Mouse (Mus musculus): Measurements from ENCODE around the gene Hypk.
"Not testable (repeated sequence)": the region's sequence is repeated elsewhere in the genome, so short reads cannot be mapped to it uniquely, and the experiment has no call there.

Hypk gene

DNA sequence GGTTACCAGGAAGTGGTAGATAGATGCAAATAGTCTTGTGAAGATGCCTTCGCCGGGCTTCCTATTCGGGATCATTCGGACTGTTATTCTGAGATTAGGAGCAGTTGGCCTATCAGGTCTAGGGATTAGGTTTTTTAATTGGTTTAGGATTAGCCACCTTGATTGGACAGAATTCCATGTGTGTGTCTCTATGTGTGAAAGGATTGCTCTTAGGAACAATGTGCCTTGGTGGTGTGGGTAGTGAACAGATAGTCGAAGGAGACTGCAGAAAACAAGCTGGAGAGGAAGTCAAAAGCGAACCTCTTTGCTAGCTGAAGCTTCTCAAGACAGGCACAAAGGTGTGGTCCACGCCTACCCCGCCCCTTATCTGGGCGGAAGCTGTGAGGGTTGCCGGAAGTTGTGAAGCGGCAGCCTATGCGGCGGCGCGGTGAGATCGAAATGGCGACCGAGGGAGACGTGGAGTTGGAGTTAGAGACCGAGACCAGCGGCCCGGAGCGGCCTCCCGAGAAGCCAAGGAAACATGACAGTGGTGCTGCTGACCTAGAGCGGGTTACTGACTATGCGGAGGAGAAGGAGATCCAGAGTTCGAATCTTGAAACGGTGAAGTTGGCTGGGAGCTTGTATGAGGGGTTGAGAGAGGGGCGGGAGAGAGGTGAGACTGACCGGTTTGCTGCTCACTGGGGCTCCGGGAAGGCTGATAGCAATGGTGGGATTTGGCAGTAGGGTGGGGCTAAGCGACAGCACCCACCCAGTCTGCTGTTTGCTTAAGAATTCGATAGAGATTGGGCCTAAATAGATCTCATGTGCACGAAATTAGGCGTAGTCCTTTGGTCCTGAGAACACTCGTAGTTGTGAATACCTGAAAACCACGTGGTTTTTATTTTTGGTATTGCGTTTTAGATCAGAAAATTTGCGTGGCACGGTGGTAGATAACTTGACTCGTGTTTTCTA lies 3.9 kb downstream of the Hypk start, which contains the start of gene Serinc4:
Gene Serinc4, minus strand, starts transcription at position 90 of the 951 bp plus-strand sequence.
- ChIA-PET POLR2A (interaction anchor here (0.5 to 5.0 kb wide), 40 partner anchors 8 to 1981 kb away, joined by 3 to 59 read pairs (median 4); partner anchors contain the start of genes Mfap1b (in 4 of the 4), Catsper2 (in 3 of the 4), Pdia3 (in 3 of the 4) and Serf2 (in 3 of the 4)), CTCF (interaction anchor here in 3 of 4 experiments (0.6 to 0.9 kb wide), 4 partner anchors 8 to 60 kb away, joined by 3 to 9 read pairs (median 3); partner anchors contain the start of gene Serf2 (in 1 of the 3))

DNA sequence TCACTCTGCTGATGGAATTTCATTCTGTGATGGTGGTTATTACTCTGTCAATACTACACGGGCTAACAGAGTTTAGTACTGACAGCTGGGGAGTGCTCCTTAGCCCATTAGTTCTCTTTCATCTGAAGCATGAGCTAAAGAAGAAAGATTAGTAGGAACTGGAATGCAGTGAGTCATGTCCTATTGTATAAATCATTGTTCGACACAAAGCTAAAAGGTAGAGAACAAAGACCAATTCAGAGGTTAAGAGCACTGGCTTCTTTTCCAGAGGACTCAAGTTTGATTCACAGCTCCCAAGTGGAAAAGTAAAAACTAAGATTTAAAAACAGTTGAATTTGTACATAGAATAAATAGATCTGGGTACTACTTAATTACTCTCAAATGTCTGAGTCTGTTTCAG lies 7.0 kb downstream of the Hypk start:
- POLR2A ChIA-PET = interaction anchor here in 2 of 4 experiments (0.6 to 5.0 kb wide), 5 partner anchors 11 to 496 kb away, joined by 3 to 59 read pairs (median 4); partner anchors contain the start of genes Catsper2 (in 1 of the 2), Ctdspl2 (in 1 of the 2), Mageb3 (in 1 of the 2) and Pdia3 (in 1 of the 2)
- CTCF ChIA-PET = interaction anchor here in 2 of 4 experiments (0.7 to 1.1 kb wide), 2 partner anchors 25 kb away, joined by 3 to 4 read pairs; no protein-coding TSS in a partner anchor

- CTCF ChIA-PET, POLR2A ChIA-PET: not testable (repeated sequence)
These were observed 15.9 kb downstream of the Hypk start for GRCm38 (mm10) chr2:121468982-121469381.

DNA sequence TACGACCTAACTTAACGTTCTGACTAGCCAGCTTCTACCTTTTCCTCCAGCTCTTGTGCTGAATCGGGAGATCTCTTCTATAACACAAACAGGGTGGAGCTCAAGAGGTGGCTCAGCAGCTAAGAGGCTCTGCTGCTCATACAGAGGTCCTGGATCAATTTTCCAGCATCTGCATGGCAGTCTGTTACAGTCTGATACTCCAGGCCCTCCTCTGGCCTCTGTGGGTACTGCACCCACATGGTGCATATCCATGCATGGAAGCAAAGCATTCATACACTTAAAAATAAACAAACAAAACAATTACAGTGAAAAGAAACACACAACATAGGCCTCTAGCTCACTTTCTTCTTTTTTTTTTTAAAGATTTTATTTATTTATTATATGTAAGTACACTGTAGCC lies 19.7 kb downstream of the Hypk start:
- ChIA-PET CTCF (interaction anchor here in 1 of 4 experiments (0.7 kb wide), 1 partner anchor 352 kb away, joined by 6 read pairs; no protein-coding TSS in a partner anchor), POLR2A (interaction anchor here in 1 of 4 experiments (0.7 to 2.4 kb wide), 6 partner anchors 14 to 75 kb away, joined by 3 to 17 read pairs (median 3); partner anchors contain the start of genes Serf2 and Serinc4)

- CTCF ChIA-PET = interaction anchor here in 2 of 4 experiments (0.6 to 1.3 kb wide), 4 partner anchors 10 to 47 kb away, joined by 3 to 7 read pairs (median 4); partner anchors contain the start of gene Serf2 (in 1 of the 2)
These were observed 20.4 kb downstream of the Hypk start, which contains the start of gene Mfap1b for GRCm38 (mm10) chr2:121473301-121474179. Gene Mfap1b (minus strand): TSS chr2:121474067.

DNA sequence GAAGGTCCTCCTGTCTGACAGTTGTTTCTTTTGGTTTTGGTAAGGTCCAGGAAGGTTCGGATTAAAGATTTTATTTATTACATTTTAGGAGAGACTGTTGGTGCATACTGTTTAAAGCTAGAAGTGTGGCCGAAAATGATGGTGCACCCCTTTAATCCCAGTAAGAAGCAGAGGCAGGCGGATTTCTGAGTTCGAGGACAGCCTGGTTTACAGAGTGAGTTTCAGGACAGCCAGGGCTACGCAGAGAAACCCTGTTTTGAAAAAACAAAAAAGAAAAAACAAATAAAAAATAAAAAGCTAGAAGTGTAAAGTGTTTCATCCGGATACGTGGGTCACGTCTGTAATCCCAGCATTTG lies 21.1 kb downstream of the Hypk start:
- CTCF ChIA-PET = interaction anchor here in 2 of 4 experiments (0.6 to 1.3 kb wide), 4 partner anchors 9 to 47 kb away, joined by 3 to 7 read pairs (median 4); partner anchors contain the start of gene Serf2 (in 1 of the 2)
- POLR2A ChIA-PET = interaction anchor here (0.6 to 2.4 kb wide), 46 partner anchors 9 to 1580 kb away, joined by 3 to 29 read pairs (median 4); partner anchors contain the start of genes Serf2 (in 4 of the 4), Catsper2 (in 3 of the 4), Pdia3 (in 3 of the 4) and Serinc4 (in 3 of the 4)

More at GRCm38 (mm10) chr2:121473301-121474179, 20.4 kb downstream of the Hypk start, which contains the start of gene Mfap1b:
- POLR2A ChIA-PET = interaction anchor here (0.6 to 2.4 kb wide), 45 partner anchors 9 to 812 kb away, joined by 3 to 29 read pairs (median 4); partner anchors contain the start of genes Serf2 (in 4 of the 4), Catsper2 (in 3 of the 4), Pdia3 (in 3 of the 4) and Serinc4 (in 3 of the 4)

DNA sequence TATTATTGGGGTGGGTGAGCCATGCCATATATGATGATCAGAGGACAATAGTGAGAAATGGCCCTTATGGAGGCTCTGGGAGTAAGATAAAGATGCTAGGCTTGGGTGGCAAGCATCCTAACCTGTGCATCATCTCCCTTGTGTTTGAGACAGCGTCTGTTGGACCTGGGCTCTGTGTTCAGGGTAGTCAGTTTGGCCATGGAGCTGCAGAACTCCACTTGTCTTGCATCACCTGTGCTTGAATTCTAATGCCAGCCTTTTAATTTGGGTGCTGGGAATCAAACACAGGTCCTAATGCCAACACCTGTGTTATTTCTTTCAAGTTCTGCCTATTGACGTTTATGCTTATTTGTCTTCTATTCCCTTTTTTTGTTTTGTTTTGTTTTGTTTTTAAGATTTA lies 22.2 kb downstream of the Hypk start:
- POLR2A ChIA-PET = interaction anchor here in 2 of 4 experiments (1.2 to 2.4 kb wide), 7 partner anchors 8 to 34 kb away, joined by 4 to 29 read pairs (median 9); partner anchors contain the start of genes Serf2 (in 2 of the 2), Hypk (in 1 of the 2) and Serinc4 (in 1 of the 2)
- CTCF ChIA-PET = interaction anchor here in 1 of 4 experiments (1.3 kb wide), 1 partner anchor 8 kb away, joined by 3 read pairs; no protein-coding TSS in a partner anchor

GRCm38 (mm10) chr2:121477491-121478266 lies 24.6 kb downstream of the Hypk start:
- ChIA-PET POLR2A (interaction anchor here (0.5 to 2.8 kb wide), 21 partner anchors 11 to 719 kb away, joined by 3 to 16 read pairs (median 5); partner anchors contain the start of genes Serf2 (in 4 of the 4), Catsper2 (in 2 of the 4), Pdia3 (in 2 of the 4) and Serinc4 (in 2 of the 4)), CTCF (interaction anchor here in 2 of 4 experiments (0.5 to 0.7 kb wide), 3 partner anchors 35 to 481 kb away, joined by 3 to 4 read pairs (median 3); no protein-coding TSS in a partner anchor)

DNA sequence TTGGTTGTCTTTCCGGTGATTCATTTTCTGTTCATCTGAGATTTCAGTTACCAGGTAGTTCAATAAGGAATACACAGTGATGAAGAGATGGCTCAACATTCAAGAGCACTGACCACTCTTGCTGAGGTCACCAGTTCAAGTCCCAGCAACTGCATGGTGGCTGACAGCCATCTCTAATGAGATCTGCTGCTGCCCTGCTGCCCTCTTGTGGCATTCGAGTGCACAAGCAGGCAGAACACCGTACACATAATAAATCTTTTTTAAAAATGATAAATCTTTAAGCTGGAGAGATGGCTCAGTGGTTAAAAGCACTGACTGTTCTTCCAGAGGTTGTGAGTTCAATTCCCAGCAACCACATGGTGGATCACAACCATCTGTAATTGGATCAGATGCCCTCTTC lies 27.4 kb downstream of the Hypk start:
- ChIA-PET CTCF (interaction anchor here in 3 of 4 experiments (0.6 to 1.3 kb wide), 5 partner anchors 24 to 1490 kb away, joined by 3 to 7 read pairs (median 3); partner anchors contain the start of genes Catsper2 (in 1 of the 3), Pdia3 (in 1 of the 3) and Serinc4 (in 1 of the 3)), POLR2A (interaction anchor here in 2 of 4 experiments (0.7 to 1.9 kb wide), 4 partner anchors 31 to 68 kb away, joined by 3 to 7 read pairs (median 4); partner anchors contain the start of genes Catsper2 (in 1 of the 2), Pdia3 (in 1 of the 2) and Serf2 (in 1 of the 2))

DNA sequence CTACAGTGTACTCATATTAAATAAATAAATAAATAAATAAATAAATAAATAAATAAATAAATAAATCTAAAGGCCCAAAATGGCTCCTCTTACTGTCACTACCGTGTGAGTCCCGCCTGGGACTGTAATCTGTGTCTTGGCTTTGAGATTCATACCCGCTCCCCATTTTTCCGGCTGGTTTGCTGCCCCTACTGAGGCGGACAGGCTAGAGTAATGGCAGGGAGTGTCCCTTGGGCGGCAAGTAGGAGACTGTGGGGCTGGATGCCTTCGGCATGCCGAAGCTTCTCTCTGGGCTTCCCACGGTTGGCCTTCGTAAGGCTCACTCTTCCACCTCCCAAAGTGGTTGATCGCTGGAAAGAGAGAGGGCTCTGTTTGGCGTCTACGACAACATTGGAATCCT lies 27.8 kb downstream of the Hypk start:
- CTCF ChIA-PET = interaction anchor here in 3 of 4 experiments (0.6 to 1.3 kb wide), 7 partner anchors 24 to 1667 kb away, joined by 3 to 7 read pairs (median 3); partner anchors contain the start of genes Catsper2 (in 1 of the 3), Pdia3 (in 1 of the 3) and Serinc4 (in 1 of the 3)
- POLR2A ChIA-PET = interaction anchor here (0.6 to 1.9 kb wide), 6 partner anchors 32 to 1598 kb away, joined by 3 to 7 read pairs (median 4); partner anchors contain the start of genes Serf2 (in 2 of the 4), Catsper2 (in 1 of the 4), Frmd5 (in 1 of the 4) and Pdia3 (in 1 of the 4)

DNA sequence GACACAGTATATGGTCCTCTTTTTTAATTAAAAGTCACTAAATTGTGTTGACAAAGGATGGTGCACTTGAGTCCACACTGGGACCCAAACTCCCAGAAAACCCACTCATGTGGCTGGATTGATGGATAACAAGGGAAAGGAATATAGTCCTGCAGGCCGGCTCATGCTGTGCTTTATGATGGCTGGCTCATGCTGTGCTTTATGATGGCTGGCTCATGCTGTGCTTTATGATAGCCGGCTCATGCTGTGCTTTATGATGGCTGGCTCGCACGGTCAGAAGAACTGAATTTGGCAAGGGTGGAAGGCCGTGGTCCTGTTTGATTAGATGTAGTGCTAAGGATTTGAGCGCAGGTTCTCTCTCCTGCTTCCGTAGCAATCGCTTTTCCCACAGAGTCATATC lies 30.5 kb downstream of the Hypk start:
- ChIA-PET CTCF (interaction anchor here in 1 of 4 experiments (0.7 kb wide), 1 partner anchor 9 kb away, joined by 3 read pairs; the partner anchor contains the start of gene Mfap1b), POLR2A (interaction anchor here in 2 of 4 experiments (1.0 to 2.5 kb wide), 11 partner anchors 9 to 70 kb away, joined by 3 to 9 read pairs (median 5); partner anchors contain the start of genes Mfap1b (in 2 of the 2), Serf2 (in 2 of the 2), Catsper2 (in 1 of the 2) and Hypk (in 1 of the 2))

DNA sequence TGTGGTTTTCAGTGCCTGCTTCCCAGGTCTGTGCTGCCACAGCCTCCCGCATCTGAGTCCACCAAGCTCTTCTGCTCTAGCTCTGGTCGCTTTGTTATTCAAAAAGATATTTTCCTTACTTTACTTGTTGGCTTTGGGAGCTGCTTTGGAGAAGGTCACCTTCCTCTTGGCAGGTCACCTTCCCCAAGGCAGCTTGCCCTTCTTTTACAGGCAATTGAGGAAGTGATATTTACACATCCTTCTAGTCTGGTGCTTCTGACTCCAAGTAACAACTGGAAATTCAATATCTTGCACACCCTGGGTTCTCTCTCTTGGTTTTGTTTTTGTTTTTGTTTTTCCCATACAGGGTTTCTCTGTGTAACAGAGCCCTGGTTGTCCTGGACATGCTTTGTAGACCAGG lies 31.3 kb downstream of the Hypk start:
- POLR2A ChIA-PET = interaction anchor here in 3 of 4 experiments (0.6 to 2.5 kb wide), 9 partner anchors 10 to 71 kb away, joined by 3 to 9 read pairs (median 4); partner anchors contain the start of genes Mfap1b (in 2 of the 3), Serf2 (in 2 of the 3), Catsper2 (in 1 of the 3) and Pdia3 (in 1 of the 3)
- CTCF ChIA-PET = not testable (repeated sequence)

DNA sequence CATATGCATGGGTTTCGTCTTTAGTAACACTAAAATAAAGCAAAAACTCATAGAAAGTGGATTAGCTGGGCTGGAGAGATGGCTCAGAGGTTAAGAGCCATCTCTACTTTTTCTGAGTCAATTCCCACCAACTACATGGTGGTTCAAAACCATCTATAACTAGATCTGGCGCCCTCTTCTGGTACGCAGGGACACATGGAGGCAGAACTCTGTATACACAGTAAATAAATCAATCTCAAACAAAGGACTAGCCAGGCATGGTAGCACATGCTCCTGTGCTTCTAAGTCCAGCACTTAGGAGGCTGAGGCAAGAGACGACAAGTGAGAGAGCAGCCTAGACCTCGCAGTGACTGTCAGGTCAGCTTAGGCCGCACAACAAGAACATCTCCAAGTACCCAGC lies 48.5 kb downstream of the Hypk start:
- POLR2A ChIA-PET, CTCF ChIA-PET: not testable (repeated sequence)

DNA sequence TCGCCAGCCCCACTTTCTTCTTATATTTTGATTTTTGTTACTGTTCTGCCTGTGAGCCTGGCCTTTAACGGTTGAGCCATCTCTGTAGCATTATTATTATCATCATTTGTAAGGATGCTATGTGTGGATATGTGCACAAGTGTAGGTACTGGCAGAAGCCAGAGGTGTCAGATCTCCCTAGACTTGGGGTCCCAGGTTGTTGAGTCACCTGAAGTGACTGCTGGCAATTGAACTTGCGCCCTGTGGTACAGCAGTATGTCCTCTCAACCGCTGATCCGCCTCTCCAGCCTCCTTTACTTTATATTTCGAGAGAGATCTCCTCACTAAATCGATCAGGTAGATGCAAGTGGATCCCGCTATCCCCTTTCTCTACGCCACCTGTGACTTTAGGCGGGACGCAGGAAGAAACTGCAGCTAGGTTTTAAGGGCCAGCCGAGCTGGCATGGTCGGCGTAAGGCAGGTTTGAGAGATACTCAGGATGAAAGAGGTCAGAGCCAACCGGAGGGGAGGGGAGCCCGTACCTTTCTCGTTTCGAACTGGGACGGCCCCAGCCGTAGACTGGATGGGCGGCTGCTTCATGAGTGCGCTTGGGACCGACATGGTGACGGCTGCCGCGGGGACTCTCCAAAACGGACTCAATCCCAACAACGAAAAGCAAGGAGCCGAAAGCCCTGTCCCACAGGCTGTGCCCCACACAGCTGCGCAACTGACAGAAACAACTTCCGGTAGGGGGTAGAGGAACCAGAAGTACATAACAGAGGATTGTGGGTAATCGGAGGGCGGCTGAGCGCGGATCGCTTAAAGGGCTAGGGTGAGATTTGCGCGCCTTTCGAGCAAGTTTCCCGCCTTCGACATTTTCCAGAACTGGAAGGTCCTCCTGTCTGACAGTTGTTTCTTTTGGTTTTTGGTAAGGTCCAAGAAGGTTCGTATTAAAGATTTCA lies 53.1 kb downstream of the Hypk start, which contains the start of the genes Mfap1a and Wdr76:
Gene Mfap1a, minus strand, starts transcription at position 724 of the 941 bp plus-strand sequence.
Gene Wdr76, plus strand, starts transcription at position 782 of the 941 bp plus-strand sequence.
- POLR2A ChIA-PET = interaction anchor here in 3 of 4 experiments (0.6 to 5.9 kb wide), 10 partner anchors 12 to 92 kb away, joined by 3 to 64 read pairs (median 4); partner anchors contain the start of genes Mfap1b (in 2 of the 3), Catsper2 (in 1 of the 3), Pdia3 (in 1 of the 3) and Serf2 (in 1 of the 3)
- CTCF ChIA-PET = interaction anchor here in 1 of 4 experiments (0.5 kb wide), 1 partner anchor 58 kb away, joined by 3 read pairs; the partner anchor contains the start of gene Serf2
